Mouse (Mus musculus): ENCODE data around the gene 1110004F10Rik. TPM values are rescaled to one million over a fixed set of nuclear protein-coding genes. Genes with fewer than 3 reads are reported as not detected.
A peak's percentile ranks its signal among the peaks of the same experiment; 100 is the strongest.
"Not testable (repeated sequence)": the region's sequence is repeated elsewhere in the genome, so short reads cannot be mapped to it uniquely, and the experiment has no call there.

Gene 1110004F10Rik
- polyA plus RNA-seq, 1 experiment from 2014 or later: 83.8 TPM

DNA sequence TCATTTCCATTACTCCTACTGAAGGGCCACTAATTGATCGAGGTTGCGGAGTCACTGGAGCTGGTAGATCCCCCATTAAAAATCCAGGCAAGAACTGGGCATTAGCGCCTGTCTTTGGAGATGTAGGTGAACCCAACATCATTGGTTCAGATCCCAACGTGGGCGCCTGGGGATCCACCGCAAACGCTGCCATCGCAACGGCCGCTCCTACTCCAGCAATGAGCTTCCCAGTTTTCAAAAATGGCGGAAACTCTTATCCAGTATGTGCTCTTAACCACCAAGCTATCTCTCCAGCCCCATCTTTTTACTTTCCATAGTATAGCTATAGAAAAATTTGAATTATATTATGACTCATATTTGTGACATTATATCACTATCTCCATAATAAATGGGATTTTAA is 45.2 kb downstream of the 1110004F10Rik start, which contains the start of gene Gm4353:
Gene Gm4353, minus strand, starts transcription at position 270 of the 400 bp plus-strand sequence.
- 80% methylated on average over 11 of the region's 11 CpGs for whole genome bisulfite sequencing (ENCODE audit: insufficient replicate concordance)
- H3K9ac ChIP-seq (ENCODE audit: low read depth, low read length); H3K4me2 ChIP-seq (ENCODE audit: low read depth, low read length); H3K36me3 ChIP-seq (ENCODE audit: control insufficient read depth, insufficient read depth); H3K4me1 ChIP-seq (ENCODE audit: control insufficient read depth, low read depth, low read length); H3K9me3 ChIP-seq (replicated peaks; ENCODE audit: control insufficient read depth, low read length); ATAC-seq (ENCODE audit: low read depth); H3K27ac ChIP-seq (ENCODE audit: low read length); H3K27me3 ChIP-seq (ENCODE audit: control insufficient read depth, insufficient read depth, low read depth, low read length); H3K4me3 ChIP-seq (ENCODE audit: low read depth, low read length): not testable (repeated sequence)

DNA sequence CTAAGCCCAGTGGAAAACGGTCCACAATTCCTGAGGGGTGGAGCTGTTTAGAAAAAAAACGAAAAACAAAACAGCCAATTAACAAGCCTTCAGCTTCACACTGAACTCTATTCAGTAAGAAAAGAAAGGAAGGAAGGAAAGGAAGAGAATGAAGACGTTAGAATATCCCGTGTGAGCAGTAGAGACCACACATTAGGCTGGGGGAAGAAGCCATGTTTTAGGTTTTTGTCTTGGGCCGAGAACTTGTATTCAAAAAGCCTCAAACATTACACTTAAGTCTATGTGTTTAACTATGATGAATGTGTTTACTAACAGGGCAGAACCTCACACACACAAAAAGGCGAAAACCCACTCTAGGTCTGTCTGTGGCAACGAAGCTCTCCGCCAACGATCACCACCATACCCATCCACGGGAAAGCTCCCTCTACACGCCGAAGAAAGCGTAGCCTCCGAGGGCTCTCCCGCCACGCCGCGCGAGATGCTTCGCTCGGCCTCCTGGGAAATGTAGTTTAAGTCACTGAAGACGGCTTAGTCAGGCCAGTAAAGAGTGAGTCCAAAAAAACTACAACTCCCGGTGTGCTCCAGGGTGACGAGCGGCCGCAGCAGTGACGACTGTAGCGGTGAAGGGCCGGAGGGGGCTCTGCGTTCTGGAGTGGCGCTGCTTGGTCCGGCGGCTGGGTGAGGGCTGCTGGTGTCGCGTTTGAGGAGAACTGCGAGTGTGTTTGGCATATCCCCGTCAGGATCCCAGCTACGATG is 53.7 kb downstream of the 1110004F10Rik start:
- no peaks in the 10 kb centered on the region for H3K9me3 ChIP-seq (replicated peaks; ENCODE audit: control insufficient read depth, low read length)
- peak overlapping the region; percentile 58 for H3K27ac ChIP-seq (ENCODE audit: low read length)
- peak overlapping the region; percentile 72 for H3K9ac ChIP-seq (ENCODE audit: low read depth, low read length)
- ATAC-seq (ENCODE audit: low read depth): peak; percentile 99
- no peaks in the 10 kb centered on the region for H3K27me3 ChIP-seq (ENCODE audit: control insufficient read depth, insufficient read depth, low read depth, low read length)
- under 1% methylated on average over 38 of the region's 38 CpGs for WGBS (ENCODE audit: insufficient replicate concordance)
- peak overlapping the region; percentile 81 for H3K4me2 ChIP-seq (ENCODE audit: low read depth, low read length)
- H3K4me1 ChIP-seq (ENCODE audit: control insufficient read depth, low read depth, low read length): peaks cover 22% of the 10 kb centered on the region
- no peaks in the 10 kb centered on the region for H3K36me3 ChIP-seq (ENCODE audit: control insufficient read depth, insufficient read depth)
- peak overlapping the region; percentile 69 for H3K4me3 ChIP-seq (ENCODE audit: low read depth, low read length)

DNA sequence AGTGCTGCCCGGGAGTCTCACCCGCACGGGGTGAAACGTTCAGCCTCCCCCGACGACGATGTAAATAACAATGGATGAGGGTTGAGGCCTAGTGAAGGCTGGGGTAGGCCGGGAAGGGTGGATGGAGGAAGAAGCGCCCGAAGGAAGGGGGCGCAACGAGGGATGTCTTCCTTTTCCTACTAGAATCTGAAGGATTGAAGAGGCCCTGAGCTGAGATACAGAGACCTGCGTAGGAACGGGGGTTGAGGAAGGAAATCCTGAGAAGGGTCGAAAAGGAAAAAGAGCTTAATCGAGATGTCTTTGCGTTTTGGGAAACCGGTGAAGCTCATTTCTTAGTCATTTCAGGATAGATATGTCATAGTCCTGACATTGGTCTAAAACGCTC is 54.3 kb downstream of the 1110004F10Rik start:
- H3K4me2 ChIP-seq (ENCODE audit: low read depth, low read length): peak overlapping the region; percentile 81
- H3K27me3 ChIP-seq (ENCODE audit: control insufficient read depth, insufficient read depth, low read depth, low read length): no peaks in the 10 kb centered on the region
- peak; percentile 63 for ATAC-seq (ENCODE audit: low read depth)
- WGBS (ENCODE audit: insufficient replicate concordance): 0% methylated on average over 19 of the region's 19 CpGs
- no peaks in the 10 kb centered on the region for H3K9me3 ChIP-seq (replicated peaks; ENCODE audit: control insufficient read depth, low read length)
- H3K27ac ChIP-seq (ENCODE audit: low read length): peak overlapping the region; percentile 41
- peak overlapping the region; percentile 72 for H3K9ac ChIP-seq (ENCODE audit: low read depth, low read length)
- H3K36me3 ChIP-seq (ENCODE audit: control insufficient read depth, insufficient read depth): no peaks in the 10 kb centered on the region
- H3K4me3 ChIP-seq (ENCODE audit: low read depth, low read length): peak overlapping the region; percentile 69
- peaks cover 22% of the 10 kb centered on the region for H3K4me1 ChIP-seq (ENCODE audit: control insufficient read depth, low read depth, low read length)

DNA sequence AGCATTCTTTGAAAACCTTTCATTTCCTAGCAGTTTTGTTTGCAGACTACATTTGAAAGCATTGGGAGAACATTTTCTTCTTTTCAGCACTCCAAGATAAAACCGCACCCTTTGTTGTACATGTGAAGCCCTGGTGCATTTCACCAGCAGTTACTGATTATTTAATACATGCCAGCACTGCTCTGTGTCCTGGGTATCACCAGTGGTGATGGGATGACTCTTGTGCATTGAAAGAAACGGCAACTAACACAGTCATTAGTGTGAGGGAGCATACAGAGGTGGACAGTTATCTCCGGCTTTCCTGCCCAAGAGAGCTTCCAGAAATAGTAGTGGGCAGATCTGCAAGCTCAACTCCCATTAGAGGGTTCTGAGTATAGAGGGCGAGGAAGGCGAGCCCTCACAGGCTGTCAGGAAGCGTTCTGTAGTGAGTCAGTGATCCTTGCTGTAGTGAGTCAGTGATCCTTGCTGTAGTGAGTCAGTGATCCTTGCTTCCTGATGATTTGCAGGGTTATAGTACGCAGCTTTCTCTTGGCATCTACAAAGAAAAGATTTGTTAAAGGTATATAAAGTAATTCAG is 60.8 kb downstream of the 1110004F10Rik start:
- Histone ChIP-seq H3K4me3 (ENCODE audit: low read depth, low read length) (no peak overlapping the region), H3K9ac (ENCODE audit: low read depth, low read length) (no peak overlapping the region), H3K27me3 (ENCODE audit: control insufficient read depth, insufficient read depth, low read depth, low read length) (no peaks in the 10 kb centered on the region), H3K4me1 (ENCODE audit: control insufficient read depth, low read depth, low read length) (peaks cover 14% of the 10 kb centered on the region), H3K4me2 (ENCODE audit: low read depth, low read length) (no peak overlapping the region), H3K9me3 (replicated peaks; ENCODE audit: control insufficient read depth, low read length) (no peaks in the 10 kb centered on the region), H3K36me3 (ENCODE audit: control insufficient read depth, insufficient read depth) (peaks cover 18% of the 10 kb centered on the region), H3K27ac (ENCODE audit: low read length) (no peak overlapping the region)
- ATAC-seq (ENCODE audit: low read depth): no peak
- 79% methylated on average over 7 of the region's 7 CpGs for WGBS (ENCODE audit: insufficient replicate concordance)

DNA sequence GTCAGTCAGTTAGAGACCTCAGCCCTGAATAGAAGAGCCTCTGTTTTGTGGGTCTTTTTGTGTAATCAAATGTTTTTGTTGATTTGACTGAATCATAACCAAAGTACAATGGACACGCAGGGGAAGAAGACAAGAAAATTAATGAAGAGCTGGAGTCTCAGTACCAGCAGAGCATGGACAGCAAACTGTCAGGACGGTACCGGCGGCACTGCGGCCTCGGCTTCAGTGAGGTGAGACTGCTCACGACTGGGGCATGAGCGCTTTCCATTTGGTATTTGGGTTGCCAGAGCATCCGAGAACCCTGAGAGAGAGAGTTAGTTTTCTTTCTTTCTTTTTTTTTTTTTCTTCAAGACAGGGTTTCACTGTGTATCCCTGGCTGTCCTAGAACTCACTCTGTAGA is 63.9 kb downstream of the 1110004F10Rik start:
- H3K4me1 ChIP-seq (ENCODE audit: control insufficient read depth, low read depth, low read length): no peaks in the 10 kb centered on the region; the same call in 1 of the 2 replicates
- 92% methylated on average over 9 of the region's 9 CpGs for WGBS (ENCODE audit: insufficient replicate concordance)
- no peak overlapping the region for H3K27ac ChIP-seq (ENCODE audit: low read length)
- H3K9ac ChIP-seq (ENCODE audit: low read depth, low read length): no peak overlapping the region
- no peak overlapping the region for H3K4me2 ChIP-seq (ENCODE audit: low read depth, low read length)
- peaks cover 31% of the 10 kb centered on the region for H3K36me3 ChIP-seq (ENCODE audit: control insufficient read depth, insufficient read depth)
- no peaks in the 10 kb centered on the region for H3K9me3 ChIP-seq (replicated peaks; ENCODE audit: control insufficient read depth, low read length)
- ATAC-seq (ENCODE audit: low read depth): no peak
- H3K4me3 ChIP-seq (ENCODE audit: low read depth, low read length): no peak overlapping the region
- no peaks in the 10 kb centered on the region for H3K27me3 ChIP-seq (ENCODE audit: control insufficient read depth, insufficient read depth, low read depth, low read length)

DNA sequence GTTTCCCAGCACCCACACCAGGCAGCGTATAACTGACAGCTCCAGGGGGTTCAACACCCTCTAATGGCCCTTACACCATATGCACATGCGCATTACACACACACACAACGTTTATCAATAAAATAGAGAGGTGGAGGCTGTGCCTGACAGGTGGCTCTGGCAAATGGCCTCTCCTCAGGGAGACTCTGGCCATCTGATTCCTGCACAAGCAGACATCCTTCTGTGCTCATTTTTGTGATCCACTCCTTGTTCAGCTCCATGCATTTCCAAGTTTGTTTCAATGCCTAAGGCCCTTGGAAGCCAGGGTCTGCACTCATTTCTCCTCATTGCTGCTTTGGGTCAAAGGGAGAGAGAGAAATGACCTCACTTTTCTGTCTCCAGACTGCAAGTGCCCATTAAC is 71.5 kb downstream of the 1110004F10Rik start:
- H3K27ac ChIP-seq (ENCODE audit: low read length): no peak overlapping the region
- H3K9me3 ChIP-seq (replicated peaks; ENCODE audit: control insufficient read depth, low read length): no peaks in the 10 kb centered on the region
- H3K36me3 ChIP-seq (ENCODE audit: control insufficient read depth, insufficient read depth): peaks cover 6% of the 10 kb centered on the region
- 63% methylated on average over 3 of the region's 3 CpGs for WGBS (ENCODE audit: insufficient replicate concordance)
- ATAC-seq (ENCODE audit: low read depth): no peak
- no peak overlapping the region for H3K4me2 ChIP-seq (ENCODE audit: low read depth, low read length)
- H3K27me3 ChIP-seq (ENCODE audit: control insufficient read depth, insufficient read depth, low read depth, low read length): no peaks in the 10 kb centered on the region
- no peak overlapping the region for H3K4me3 ChIP-seq (ENCODE audit: low read depth, low read length)
- H3K4me1 ChIP-seq (ENCODE audit: control insufficient read depth, low read depth, low read length): no peaks in the 10 kb centered on the region
- no peak overlapping the region for H3K9ac ChIP-seq (ENCODE audit: low read depth, low read length)

DNA sequence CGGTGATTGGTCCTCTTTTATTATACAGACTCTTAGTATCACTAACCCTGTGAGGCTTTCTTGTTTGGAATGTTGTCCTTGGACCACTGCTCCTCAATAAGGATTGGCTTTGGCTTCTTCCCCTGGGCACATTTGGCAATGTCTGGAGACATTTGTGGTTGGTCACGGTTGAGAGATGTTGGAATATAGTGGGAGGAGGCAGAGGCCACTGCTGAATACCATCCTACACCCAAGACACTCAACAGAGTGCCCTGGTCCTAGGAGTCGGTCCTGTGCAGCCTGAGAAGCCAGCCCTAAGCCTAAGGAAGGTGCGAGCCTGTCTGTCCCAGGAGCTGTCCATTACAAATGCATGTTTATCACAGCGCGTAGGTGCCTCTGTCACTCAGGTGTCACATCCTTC is 72.3 kb downstream of the 1110004F10Rik start:
- ATAC-seq (ENCODE audit: low read depth): no peak
- WGBS (ENCODE audit: insufficient replicate concordance): 65% methylated on average over 6 of the region's 6 CpGs
- H3K36me3 ChIP-seq (ENCODE audit: control insufficient read depth, insufficient read depth): peaks cover 1% of the 10 kb centered on the region; the same call in 1 of the 2 replicates

DNA sequence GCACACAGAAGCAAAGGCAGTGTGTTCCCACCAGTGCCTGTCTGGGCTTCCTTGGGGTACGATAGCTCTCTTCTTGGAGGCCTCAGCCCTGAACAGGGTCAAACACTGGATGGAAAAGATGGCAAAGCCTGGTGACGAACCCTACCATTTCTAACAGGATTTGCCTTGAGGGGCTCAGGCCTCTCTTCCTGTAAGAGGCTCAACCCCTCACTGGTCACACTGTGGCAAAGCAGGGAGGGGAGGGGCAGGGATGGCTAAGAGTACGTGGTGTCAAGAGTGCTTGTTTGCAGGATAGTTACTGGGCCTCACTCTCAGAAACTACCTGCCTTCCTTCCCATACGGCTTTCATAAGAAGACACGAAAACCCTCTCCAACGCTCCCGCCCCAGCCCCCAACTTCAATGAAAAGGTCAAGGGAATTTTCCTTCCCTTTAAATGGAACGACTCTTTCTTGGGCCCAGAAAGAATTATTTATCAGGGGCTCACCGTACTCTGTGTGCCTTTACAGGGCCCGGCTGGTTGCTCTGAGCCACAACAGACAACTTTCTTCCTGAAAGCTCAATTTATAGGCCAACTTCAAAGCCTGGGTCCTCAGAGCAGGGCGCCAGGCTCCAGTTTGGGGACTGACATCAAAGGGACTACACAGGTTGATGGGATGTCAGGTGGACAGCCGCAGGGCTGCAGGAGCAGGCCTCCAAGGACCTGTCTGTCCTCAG is 76.2 kb downstream of the 1110004F10Rik start:
- Histone ChIP-seq H3K4me1 (ENCODE audit: control insufficient read depth, low read depth, low read length) (no peaks in the 10 kb centered on the region), H3K4me2 (ENCODE audit: low read depth, low read length) (no peak overlapping the region), H3K9me3 (replicated peaks; ENCODE audit: control insufficient read depth, low read length) (no peaks in the 10 kb centered on the region), H3K36me3 (ENCODE audit: control insufficient read depth, insufficient read depth) (no peaks in the 10 kb centered on the region), H3K27me3 (ENCODE audit: control insufficient read depth, insufficient read depth, low read depth, low read length) (no peaks in the 10 kb centered on the region), H3K27ac (ENCODE audit: low read length) (no peak overlapping the region), H3K9ac (ENCODE audit: low read depth, low read length) (no peak overlapping the region), H3K4me3 (ENCODE audit: low read depth, low read length) (no peak overlapping the region)
- 65% methylated on average over 12 of the region's 12 CpGs for whole genome bisulfite sequencing (ENCODE audit: insufficient replicate concordance)
- ATAC-seq (ENCODE audit: low read depth): no peak

More for the DNA sequence above, 72.3 kb downstream of the 1110004F10Rik start:
- H3K4me3 ChIP-seq (ENCODE audit: low read depth, low read length): no peak overlapping the region
- no peak overlapping the region for H3K4me2 ChIP-seq (ENCODE audit: low read depth, low read length)
- no peaks in the 10 kb centered on the region for H3K9me3 ChIP-seq (replicated peaks; ENCODE audit: control insufficient read depth, low read length)
- H3K4me1 ChIP-seq (ENCODE audit: control insufficient read depth, low read depth, low read length): no peaks in the 10 kb centered on the region
- no peak overlapping the region for H3K9ac ChIP-seq (ENCODE audit: low read depth, low read length)
- no peak overlapping the region for H3K27ac ChIP-seq (ENCODE audit: low read length)
- no peaks in the 10 kb centered on the region for H3K27me3 ChIP-seq (ENCODE audit: control insufficient read depth, insufficient read depth, low read depth, low read length)

DNA sequence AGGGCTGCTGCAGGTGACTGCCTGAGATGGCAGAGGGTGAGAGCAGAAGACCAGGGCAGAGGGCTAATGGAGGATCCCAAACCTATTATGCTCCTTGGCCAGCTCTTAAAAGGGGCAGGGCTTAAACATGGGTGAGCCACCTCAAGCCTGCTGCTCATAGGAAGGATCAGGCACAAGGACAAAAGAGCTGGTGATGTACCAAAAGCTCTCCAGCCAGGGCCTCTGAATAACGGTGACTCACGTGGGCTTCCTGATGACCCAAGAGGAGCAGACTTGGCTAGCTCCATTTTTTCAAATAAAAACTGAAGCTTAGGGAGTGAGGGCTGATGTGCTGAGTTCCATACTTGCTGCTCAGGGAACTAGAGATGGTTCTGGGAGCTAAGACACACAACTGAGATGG is 76.8 kb downstream of the 1110004F10Rik start:
- Histone ChIP-seq H3K9ac (ENCODE audit: low read depth, low read length) (no peak overlapping the region), H3K9me3 (replicated peaks; ENCODE audit: control insufficient read depth, low read length) (no peaks in the 10 kb centered on the region)
- WGBS (ENCODE audit: insufficient replicate concordance): 60% methylated on average over 2 of the region's 2 CpGs

More for the DNA sequence above, 76.8 kb downstream of the 1110004F10Rik start:
- no peaks in the 10 kb centered on the region for H3K4me1 ChIP-seq (ENCODE audit: control insufficient read depth, low read depth, low read length)
- H3K27me3 ChIP-seq (ENCODE audit: control insufficient read depth, insufficient read depth, low read depth, low read length): no peaks in the 10 kb centered on the region
- no peak for ATAC-seq (ENCODE audit: low read depth)
- H3K36me3 ChIP-seq (ENCODE audit: control insufficient read depth, insufficient read depth): no peaks in the 10 kb centered on the region
- no peak overlapping the region for H3K27ac ChIP-seq (ENCODE audit: low read length)
- H3K4me2 ChIP-seq (ENCODE audit: low read depth, low read length): no peak overlapping the region
- H3K4me3 ChIP-seq (ENCODE audit: low read depth, low read length): no peak overlapping the region
